Mouse (Mus musculus): ENCODE data around the gene Iqgap2.

Gene Iqgap2

GRCm38 (mm10) chr13:95657171-95657570 lies 234.6 kb downstream of the Iqgap2 start:
- DNase-seq (ENCODE audit: low spot score in 2 of 2) = no peak

- no peak for DNase-seq (ENCODE audit: low spot score in 2 of 2)
Measured at GRCm38 (mm10) chr13:95655284-95655683, 236.4 kb downstream of the Iqgap2 start.

GRCm38 (mm10) chr13:95653696-95654095 lies 238.0 kb downstream of the Iqgap2 start:
- DNase-seq (ENCODE audit: low spot score in 2 of 2) = no peak

GRCm38 (mm10) chr13:95651870-95652668 lies 239.7 kb downstream of the Iqgap2 start:
- no peak for DNase-seq (ENCODE audit: low spot score in 2 of 2)

GRCm38 (mm10) chr13:95649941-95650340 lies 241.8 kb downstream of the Iqgap2 start:
- no peak for DNase-seq (ENCODE audit: low spot score in 2 of 2)

GRCm38 (mm10) chr13:95647248-95647647 lies 244.5 kb downstream of the Iqgap2 start:
- no peak for DNase-seq (ENCODE audit: low spot score in 2 of 2)

DNA sequence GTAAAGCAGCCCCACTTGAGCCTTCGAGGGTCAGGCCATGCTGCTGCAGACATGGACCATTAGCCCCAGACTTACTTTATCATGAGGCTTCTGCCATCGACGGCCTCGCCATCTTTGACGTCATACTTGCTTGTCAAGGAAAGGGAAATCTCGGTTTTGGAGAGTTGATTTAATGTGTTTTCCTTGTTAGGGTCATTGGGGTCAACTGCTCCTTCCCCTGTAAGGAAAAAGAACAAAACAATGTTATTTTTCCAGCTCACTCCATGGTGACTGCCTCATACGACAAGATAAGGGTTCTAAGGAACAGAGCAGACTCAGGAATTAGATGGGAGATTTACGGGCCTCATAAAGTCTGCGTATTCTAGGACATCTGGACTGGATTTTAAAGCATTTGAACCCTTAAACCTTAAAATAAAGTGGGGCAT lies 245.0 kb downstream of the Iqgap2 start:
- no peak for DNase-seq (ENCODE audit: low spot score in 2 of 2)

GRCm38 (mm10) chr13:95643740-95644139 lies 248.0 kb downstream of the Iqgap2 start:
- DNase-seq (ENCODE audit: low spot score in 2 of 2) = no peak

- DNase-seq (ENCODE audit: low spot score in 2 of 2) = no peak
Measured at GRCm38 (mm10) chr13:95641061-95641986, 250.4 kb downstream of the Iqgap2 start.

GRCm38 (mm10) chr13:95640408-95640807 lies 251.3 kb downstream of the Iqgap2 start:
- DNase-seq (ENCODE audit: low spot score in 2 of 2) = no peak

- DNase-seq (ENCODE audit: low spot score in 2 of 2) = no peak
Measured at GRCm38 (mm10) chr13:95639336-95640116, 252.2 kb downstream of the Iqgap2 start.

DNA sequence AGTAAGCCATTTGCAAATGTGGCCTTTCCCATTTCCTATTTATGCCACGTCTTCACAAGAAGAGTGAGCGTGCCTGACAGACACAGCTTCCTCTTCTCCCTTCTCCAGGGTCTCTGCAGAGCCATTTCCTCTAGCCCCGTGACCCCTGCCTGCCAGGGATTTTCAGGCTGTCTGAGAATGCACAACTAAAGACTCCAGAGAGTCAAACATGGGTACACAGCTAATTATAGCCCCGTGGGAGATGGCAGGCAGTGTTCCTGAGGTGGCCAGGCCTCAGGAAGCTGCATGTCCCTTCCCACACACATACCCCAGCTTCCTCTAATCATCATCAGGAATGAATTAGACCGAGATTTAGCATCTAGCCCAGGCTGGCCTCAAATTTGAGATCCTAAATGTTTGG lies 252.8 kb downstream of the Iqgap2 start:
- DNase-seq (ENCODE audit: low spot score in 2 of 2) = no peak

GRCm38 (mm10) chr13:95637737-95638136 lies 254.0 kb downstream of the Iqgap2 start:
- no peak for DNase-seq (ENCODE audit: low spot score in 2 of 2)

DNA sequence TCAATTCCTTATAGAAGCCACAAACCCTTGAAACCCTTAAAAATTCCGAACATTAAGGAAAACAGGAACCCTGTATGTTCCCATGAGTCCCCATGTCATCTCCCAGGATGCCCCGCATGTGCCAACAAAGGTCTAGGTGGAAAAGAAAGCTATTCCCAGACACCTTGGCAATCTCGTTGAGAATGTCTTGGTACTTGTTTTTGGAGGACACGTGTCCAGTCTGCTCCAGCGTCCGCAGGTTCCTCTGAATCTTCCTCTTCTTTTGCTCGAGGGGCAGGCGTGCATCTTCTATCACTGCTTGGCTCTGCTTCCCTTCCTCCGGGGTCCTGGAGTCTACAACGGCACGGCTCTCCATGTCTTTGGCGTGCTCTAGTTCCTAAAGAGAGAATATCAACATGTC lies 256.4 kb downstream of the Iqgap2 start:
- DNase-seq (ENCODE audit: low spot score in 2 of 2) = no peak

GRCm38 (mm10) chr13:95634451-95634850 lies 257.3 kb downstream of the Iqgap2 start:
- no peak for DNase-seq (ENCODE audit: low spot score in 2 of 2)

GRCm38 (mm10) chr13:95633384-95633783 lies 258.3 kb downstream of the Iqgap2 start:
- DNase-seq (ENCODE audit: low spot score in 2 of 2) = no peak

GRCm38 (mm10) chr13:95632144-95632543 lies 259.6 kb downstream of the Iqgap2 start:
- DNase-seq (ENCODE audit: low spot score in 2 of 2) = no peak

DNA sequence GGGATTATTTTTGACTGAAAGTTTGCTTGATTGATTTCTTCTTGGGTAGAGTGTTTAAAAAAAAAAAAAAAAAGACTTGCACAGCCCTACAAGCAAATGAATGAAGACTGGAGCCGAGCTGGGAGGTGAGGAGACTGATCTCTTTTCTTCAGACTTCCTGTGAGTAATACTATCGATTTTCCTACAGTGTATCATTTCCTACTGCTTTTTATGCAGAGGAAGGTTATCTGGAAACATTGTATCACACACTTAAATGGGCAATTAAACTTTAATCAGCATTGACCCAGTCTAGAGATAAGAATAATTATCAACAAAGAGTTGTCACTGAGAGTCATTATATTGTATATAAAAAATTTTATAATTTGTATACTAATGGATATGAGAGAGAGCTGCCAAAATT lies 261.0 kb downstream of the Iqgap2 start:
- no peak for DNase-seq (ENCODE audit: low spot score in 2 of 2)

DNA sequence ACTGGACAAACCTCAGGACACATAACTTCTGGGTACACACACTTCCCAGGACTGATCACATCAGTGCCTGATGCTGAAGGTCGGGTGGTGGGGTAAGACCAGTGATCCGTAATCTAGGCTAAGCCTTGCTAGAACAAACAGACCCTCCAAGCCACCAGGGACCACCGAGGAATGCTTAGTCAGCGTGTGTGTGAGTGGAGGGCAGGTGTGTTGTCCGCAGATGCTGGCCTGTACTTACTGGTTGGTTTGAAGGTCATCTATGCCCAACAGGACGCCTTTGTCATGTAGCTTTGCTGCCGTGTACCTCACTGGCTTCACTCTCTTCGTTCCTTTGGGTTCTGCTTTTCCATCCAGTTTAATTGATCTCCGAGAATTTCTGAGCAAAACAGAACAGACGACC lies 262.0 kb downstream of the Iqgap2 start:
- no peak for DNase-seq (ENCODE audit: low spot score in 2 of 2)

- DNase-seq (ENCODE audit: low spot score in 2 of 2) = no peak
Measured at GRCm38 (mm10) chr13:95626696-95627095, 265.0 kb downstream of the Iqgap2 start.

- DNase-seq (ENCODE audit: low spot score in 2 of 2) = no peak
Measured at GRCm38 (mm10) chr13:95623042-95623441, 268.7 kb downstream of the Iqgap2 start.

DNA sequence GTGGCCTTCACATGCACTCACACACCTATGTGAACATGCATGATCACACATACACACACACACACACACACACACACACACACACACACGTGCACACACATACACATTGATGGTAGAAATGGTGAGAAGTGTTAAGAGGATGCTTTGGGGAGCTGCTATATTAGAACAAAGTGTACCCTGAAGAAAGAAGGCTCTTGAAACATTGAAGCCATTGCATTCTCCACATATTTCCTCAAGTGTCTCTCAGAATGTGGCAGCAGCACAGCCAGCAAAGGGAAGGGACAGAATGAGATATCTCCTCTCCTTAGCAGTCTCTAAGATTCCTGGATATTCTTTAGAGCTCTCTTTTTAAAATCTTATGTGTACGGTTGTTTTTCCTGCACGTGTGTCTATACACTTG lies 270.2 kb downstream of the Iqgap2 start:
- no peak for DNase-seq (ENCODE audit: low spot score in 2 of 2)

Measured in spleen, postnatal 10 days (tissue).